Mouse (Mus musculus) midbrain, embryonic 10.5 days (tissue): ENCODE measurements around the gene Spata7. TPM values are rescaled to one million over a fixed set of nuclear protein-coding genes. Genes with fewer than 3 reads are reported as not detected.

Experiments
- polyA plus RNA-seq: library from polyadenylated mRNA; unstranded; fragments of >200 nt; fragmentation: Nextera tagmentation; extraction: Ambion mirVana; gene quantifications from 2 replicates; pipeline ENCODE4 v1.2.1, GENCODE M21; 2016

Spata7 gene
- polyA plus RNA-seq, 1 experiment from 2014 or later, result 19.5 TPM

Other genes with a start within 250 kb of the Spata7 start
- 17.7 and 33.2 TPM in 2 replicates for gene Kcnk10, start 49.8 kb upstream of the Spata7 start, polyA plus RNA-seq
- 5.6 and 7.2 TPM in 2 replicates for gene Ptpn21, start 109.2 kb downstream of the Spata7 start, polyA plus RNA-seq
- 135 and 139 TPM in 2 replicates for gene Zc3h14, start 118.8 kb downstream of the Spata7 start, polyA plus RNA-seq